Mouse (Mus musculus): ENCODE measurements at regions not wholly inside any gene's neighbourhood (a gene's known extent, or its start where the extent isn't known, plus 50 kb on each side); places are given as distances from the start of the nearest gene placed in this dataset.
"Not testable (repeated sequence)": the region's sequence is repeated elsewhere in the genome, so short reads cannot be mapped to it uniquely, and the experiment has no call there.

DNA sequence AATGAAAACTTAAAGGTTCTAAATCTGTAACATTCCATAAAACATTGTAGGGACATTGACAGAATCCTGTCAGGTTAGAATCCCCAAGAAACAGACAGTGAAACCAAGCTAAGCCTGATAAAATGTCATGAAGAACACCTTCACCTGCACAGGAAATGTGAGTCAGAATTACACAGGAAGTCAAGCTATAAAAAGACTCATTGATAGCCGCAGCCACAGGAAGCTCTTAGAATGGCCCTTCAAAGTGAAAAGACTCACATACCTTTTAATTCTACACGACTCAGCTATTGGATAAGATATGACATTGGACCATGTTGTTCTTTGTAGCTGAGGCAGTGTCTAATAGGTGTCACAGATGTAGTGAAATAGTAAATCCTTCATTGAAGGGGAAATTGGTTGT lies 55.3 kb downstream of the Spin2c start:
- DNase-seq: no peak

DNA sequence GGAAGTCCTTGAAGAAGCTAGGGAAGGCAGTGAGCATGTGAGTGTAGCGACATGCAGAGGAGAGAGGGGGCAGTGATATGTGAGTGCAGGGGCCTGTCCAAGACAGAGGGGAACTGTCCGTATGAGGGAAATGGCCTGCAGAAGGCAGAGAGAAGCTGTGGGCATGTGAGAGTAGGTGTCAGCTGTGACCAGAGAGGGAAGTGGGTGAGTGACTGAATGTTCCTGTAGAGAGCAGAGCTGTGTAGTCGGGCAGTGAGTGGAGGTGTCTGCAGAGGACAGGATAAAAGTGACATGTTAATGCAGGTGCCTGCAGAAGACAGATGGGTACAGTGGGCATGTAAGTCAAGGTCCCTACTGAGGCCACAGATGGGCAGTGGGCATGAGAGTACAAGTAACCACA lies 84.4 kb downstream of the Samt1 start:
- no peak for DNase-seq

GRCm38 (mm10) chrX:153932586-153932985 lies 79.9 kb downstream of the Samt1 start:
- peak in 1 of 2 experiments; percentile 26 for DNase-seq

GRCm38 (mm10) chrX:153936111-153936510 lies 76.3 kb downstream of the Samt1 start:
- DNase-seq: peak in 1 of 2 experiments; percentile 11

DNA sequence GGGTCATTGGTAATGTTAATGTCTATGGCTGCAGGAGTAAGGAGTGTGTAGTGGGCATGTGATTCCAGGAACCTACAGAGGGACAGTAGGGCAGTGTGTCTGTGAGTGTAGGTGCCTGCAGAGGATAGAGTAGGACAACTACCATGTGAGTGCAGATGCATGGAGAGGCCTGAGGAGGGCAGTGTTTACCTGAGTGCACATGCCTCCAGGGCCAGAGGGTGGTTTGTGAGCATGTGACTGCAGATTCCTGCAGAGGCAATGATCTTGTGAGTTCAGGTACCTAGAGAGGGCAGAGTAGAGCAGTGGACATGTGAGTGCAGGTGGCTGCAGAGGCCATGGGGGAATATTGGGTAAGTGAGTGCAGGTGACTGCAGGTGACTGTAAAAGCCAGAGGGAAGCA lies 75.1 kb downstream of the Samt1 start:
- no peak for DNase-seq

- no peak for DNase-seq
Measured at GRCm38 (mm10) chrX:153940089-153940488, 72.4 kb downstream of the Samt1 start.

- DNase-seq: not testable (repeated sequence)
Measured at GRCm38 (mm10) chrX:153941130-153941529, 71.3 kb downstream of the Samt1 start.
